Mouse (Mus musculus): ENCODE results near the gene Anxa3. TPM values are rescaled to one million over a fixed set of nuclear protein-coding genes. Genes with fewer than 3 reads are reported as not detected.

The Anxa3 gene
- polyA plus RNA-seq, 1 experiment: 1.9 TPM

- H3K4me1 ChIP-seq (ENCODE audit: control insufficient read depth, insufficient read depth, insufficient read length, low read length): no peaks in the 10 kb centered on the region
- WGBS: 89% methylated on average over 5 of the region's 5 CpGs
- H3K36me3 ChIP-seq (ENCODE audit: control insufficient read depth, insufficient read depth, low read length): no peaks in the 10 kb centered on the region
- H3K27ac ChIP-seq (ENCODE audit: insufficient read depth, low read depth, low read length): no peak overlapping the region
- no peaks in the 10 kb centered on the region for H3K27me3 ChIP-seq (ENCODE audit: control insufficient read depth, insufficient read depth, low read length)
- TF ChIP-seq CTCF (IDR thresholded peaks at IDR 0.05; ENCODE audit: extremely low read depth, insufficient read length, insufficient replicate concordance, low read depth, low read length): no peak
- no peak for TF ChIP-seq POLR2A (IDR thresholded peaks at IDR 0.05; ENCODE audit: low read depth, low read length)
- no peak overlapping the region for H3K4me3 ChIP-seq (ENCODE audit: low read depth, low read length)
These were observed 8.0 kb upstream of the Anxa3 start for GRCm38 (mm10) chr5:96785096-96785495.

- H3K27me3 ChIP-seq (ENCODE audit: control insufficient read depth, insufficient read depth, low read length): 0 out of 2 replicates have a peak, but pooled peaks cover 2% of the 10 kb centered on the region
- peak overlapping the region; percentile 14; the same call in 1 of the 2 replicates for H3K4me3 ChIP-seq (ENCODE audit: low read depth, low read length)
- no peak overlapping the region for H3K27ac ChIP-seq (ENCODE audit: insufficient read depth, low read depth, low read length)
- H3K4me1 ChIP-seq (ENCODE audit: control insufficient read depth, insufficient read depth, insufficient read length, low read length): peaks cover 8% of the 10 kb centered on the region; the same call in 1 of the 2 replicates
- 39% methylated on average over 9 of the region's 9 CpGs for WGBS
- H3K36me3 ChIP-seq (ENCODE audit: control insufficient read depth, insufficient read depth, low read length): no peaks in the 10 kb centered on the region
- TF ChIP-seq CTCF (IDR thresholded peaks at IDR 0.05; ENCODE audit: extremely low read depth, insufficient read length, insufficient replicate concordance, low read depth, low read length): no peak
- TF ChIP-seq POLR2A (IDR thresholded peaks at IDR 0.05; ENCODE audit: low read depth, low read length): no peak
These were observed 717 bp upstream of the Anxa3 start for GRCm38 (mm10) chr5:96792422-96792821.

DNA sequence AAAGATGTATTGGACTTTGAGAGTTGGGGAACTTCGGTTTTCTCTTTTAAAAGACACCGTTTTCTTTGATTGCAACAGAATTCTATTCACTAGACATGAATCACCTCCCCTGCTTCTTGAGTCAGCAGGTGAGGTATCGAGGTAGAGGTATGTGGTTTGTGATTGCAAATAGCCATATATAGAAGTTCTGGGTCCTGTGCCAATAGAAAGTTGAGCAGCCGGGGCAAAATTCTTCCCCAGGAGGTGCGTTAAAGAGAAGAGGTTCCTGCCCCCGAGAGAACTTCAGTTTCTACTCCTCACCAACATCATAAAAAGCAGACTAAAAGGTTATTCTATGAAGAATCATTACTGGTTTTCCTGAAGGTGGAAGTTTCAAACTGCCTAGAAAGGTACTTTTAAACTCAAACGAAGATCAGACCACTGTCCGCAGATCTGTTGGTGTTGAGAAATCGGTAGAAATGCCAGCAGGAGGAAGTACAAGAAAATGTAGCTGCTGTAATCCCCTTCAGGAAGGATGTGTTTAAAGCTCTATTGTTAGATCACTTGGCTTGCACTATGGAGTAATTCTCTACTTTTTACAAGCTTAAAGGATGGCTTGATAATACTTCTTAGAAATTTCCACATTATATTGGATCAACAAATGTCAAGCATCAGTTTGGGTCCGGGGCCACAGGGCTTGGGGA lies 955 bp downstream of the Anxa3 start:
- TF ChIP-seq CTCF (IDR thresholded peaks at IDR 0.05; ENCODE audit: extremely low read depth, insufficient read length, insufficient replicate concordance, low read depth, low read length): no peak
- no peak for TF ChIP-seq POLR2A (IDR thresholded peaks at IDR 0.05; ENCODE audit: low read depth, low read length)
- Histone ChIP-seq H3K36me3 (ENCODE audit: control insufficient read depth, insufficient read depth, low read length) (no peaks in the 10 kb centered on the region), H3K4me3 (ENCODE audit: low read depth, low read length) (no peak overlapping the region), H3K4me1 (ENCODE audit: control insufficient read depth, insufficient read depth, insufficient read length, low read length) (peaks cover 8% of the 10 kb centered on the region; the same call in 1 of the 2 replicates), H3K27ac (ENCODE audit: insufficient read depth, low read depth, low read length) (0 out of 2 replicates have a peak overlapping the region, but pooled peaks have one; percentile 15), H3K27me3 (ENCODE audit: control insufficient read depth, insufficient read depth, low read length) (0 out of 2 replicates have a peak, but pooled peaks cover 2% of the 10 kb centered on the region)
- 13% methylated on average over 10 of the region's 10 CpGs for WGBS

- Histone ChIP-seq H3K36me3 (ENCODE audit: control insufficient read depth, insufficient read depth, low read length) (no peaks in the 10 kb centered on the region), H3K4me3 (ENCODE audit: low read depth, low read length) (no peak overlapping the region), H3K4me1 (ENCODE audit: control insufficient read depth, insufficient read depth, insufficient read length, low read length) (peaks cover 8% of the 10 kb centered on the region; the same call in 1 of the 2 replicates), H3K27me3 (ENCODE audit: control insufficient read depth, insufficient read depth, low read length) (0 out of 2 replicates have a peak, but pooled peaks cover 2% of the 10 kb centered on the region), H3K27ac (ENCODE audit: insufficient read depth, low read depth, low read length) (no peak overlapping the region)
- 75% methylated on average over 1 of the region's 1 CpGs for WGBS
- TF ChIP-seq CTCF (IDR thresholded peaks at IDR 0.05; ENCODE audit: extremely low read depth, insufficient read length, insufficient replicate concordance, low read depth, low read length) (no peak), POLR2A (IDR thresholded peaks at IDR 0.05; ENCODE audit: low read depth, low read length) (no peak)
These were observed 2.6 kb downstream of the Anxa3 start for GRCm38 (mm10) chr5:96795752-96796151.

DNA sequence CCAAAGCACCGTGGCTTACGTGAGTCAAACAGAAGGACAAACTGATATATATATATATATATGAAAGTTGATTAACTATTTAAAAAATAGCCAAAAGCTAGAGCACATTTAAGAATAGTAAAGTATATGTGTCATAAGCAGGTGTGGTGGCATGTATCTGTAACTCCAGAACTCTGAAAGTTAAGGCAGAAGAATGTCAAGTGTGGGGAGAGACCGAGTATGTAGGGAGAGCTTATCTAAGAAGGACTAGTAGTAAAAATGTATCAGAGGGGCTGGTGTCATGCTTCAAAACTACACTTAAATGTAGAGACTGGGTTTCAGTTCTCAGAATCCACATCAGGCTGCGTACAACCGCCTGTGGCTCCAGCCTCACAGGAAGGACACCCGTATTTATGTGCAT lies 4.3 kb downstream of the Anxa3 start:
- no peak overlapping the region for H3K27ac ChIP-seq (ENCODE audit: insufficient read depth, low read depth, low read length)
- 93% methylated on average over 6 of the region's 6 CpGs for WGBS
- H3K27me3 ChIP-seq (ENCODE audit: control insufficient read depth, insufficient read depth, low read length): 0 out of 2 replicates have a peak, but pooled peaks cover 2% of the 10 kb centered on the region
- peaks cover 8% of the 10 kb centered on the region; the same call in 1 of the 2 replicates for H3K4me1 ChIP-seq (ENCODE audit: control insufficient read depth, insufficient read depth, insufficient read length, low read length)
- TF ChIP-seq POLR2A (IDR thresholded peaks at IDR 0.05; ENCODE audit: low read depth, low read length) (no peak), CTCF (IDR thresholded peaks at IDR 0.05; ENCODE audit: extremely low read depth, insufficient read length, insufficient replicate concordance, low read depth, low read length) (no peak)
- H3K36me3 ChIP-seq (ENCODE audit: control insufficient read depth, insufficient read depth, low read length): no peaks in the 10 kb centered on the region
- no peak overlapping the region for H3K4me3 ChIP-seq (ENCODE audit: low read depth, low read length)

DNA sequence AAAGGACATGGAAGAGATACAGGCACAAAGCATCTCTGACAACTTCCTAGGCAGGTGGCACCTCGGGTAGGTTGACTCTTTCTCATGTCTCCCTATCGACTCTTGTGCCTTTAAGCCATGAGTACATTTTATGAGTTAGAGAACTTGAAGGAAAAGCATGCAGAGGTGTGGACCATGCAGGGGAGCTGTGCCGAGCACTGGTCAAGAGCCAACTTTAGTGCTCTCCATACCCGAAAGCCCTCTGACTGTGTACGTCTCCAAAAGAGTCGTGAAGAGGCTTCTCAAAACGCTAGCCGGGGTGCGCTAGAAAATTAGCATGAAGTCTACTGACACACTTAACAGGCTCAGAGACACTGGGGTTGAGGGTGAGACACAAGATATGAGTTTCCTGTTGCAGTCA lies 6.0 kb downstream of the Anxa3 start:
- Histone ChIP-seq H3K4me1 (ENCODE audit: control insufficient read depth, insufficient read depth, insufficient read length, low read length) (no peaks in the 10 kb centered on the region), H3K36me3 (ENCODE audit: control insufficient read depth, insufficient read depth, low read length) (no peaks in the 10 kb centered on the region), H3K27me3 (ENCODE audit: control insufficient read depth, insufficient read depth, low read length) (no peaks in the 10 kb centered on the region), H3K4me3 (ENCODE audit: low read depth, low read length) (no peak overlapping the region), H3K27ac (ENCODE audit: insufficient read depth, low read depth, low read length) (no peak overlapping the region)
- TF ChIP-seq CTCF (IDR thresholded peaks at IDR 0.05; ENCODE audit: extremely low read depth, insufficient read length, insufficient replicate concordance, low read depth, low read length) (no peak), POLR2A (IDR thresholded peaks at IDR 0.05; ENCODE audit: low read depth, low read length) (no peak)
- 90% methylated on average over 9 of the region's 9 CpGs for WGBS

DNA sequence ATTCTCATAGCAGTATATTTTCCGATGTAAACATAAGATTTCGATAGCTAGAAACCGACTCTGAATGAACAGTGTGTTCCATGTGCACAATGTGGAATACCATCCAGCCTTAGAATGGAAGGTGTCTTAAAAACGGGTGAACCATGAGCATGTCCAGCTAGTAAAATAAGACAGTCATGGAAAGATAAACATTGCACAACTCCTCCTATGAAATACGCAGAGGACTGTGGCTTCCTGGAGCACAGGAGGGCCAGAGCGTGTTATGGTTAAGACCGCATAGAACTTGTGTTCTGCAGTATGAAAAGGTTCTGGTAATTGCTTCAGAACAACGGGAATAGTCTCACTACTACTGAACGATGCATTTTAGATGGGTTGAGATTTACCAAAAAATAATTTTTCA lies 6.8 kb downstream of the Anxa3 start:
- no peaks in the 10 kb centered on the region for H3K27me3 ChIP-seq (ENCODE audit: control insufficient read depth, insufficient read depth, low read length)
- H3K36me3 ChIP-seq (ENCODE audit: control insufficient read depth, insufficient read depth, low read length): no peaks in the 10 kb centered on the region
- TF ChIP-seq POLR2A (IDR thresholded peaks at IDR 0.05; ENCODE audit: low read depth, low read length): no peak
- TF ChIP-seq CTCF (IDR thresholded peaks at IDR 0.05; ENCODE audit: extremely low read depth, insufficient read length, insufficient replicate concordance, low read depth, low read length): no peak
- 69% methylated on average over 9 of the region's 9 CpGs for WGBS
- H3K27ac ChIP-seq (ENCODE audit: insufficient read depth, low read depth, low read length): no peak overlapping the region
- H3K4me1 ChIP-seq (ENCODE audit: control insufficient read depth, insufficient read depth, insufficient read length, low read length): no peaks in the 10 kb centered on the region
- H3K4me3 ChIP-seq (ENCODE audit: low read depth, low read length): no peak overlapping the region

All from small intestine, adult 2 months (tissue).